Mouse (Mus musculus) neural tube, embryonic 10.5 days (tissue): Measurements from ENCODE around the gene Hat1.

Experiments
- DNase-seq: peaks from one replicate; pipeline ENCODE4 v3.0.0-alpha.2; 2017; ENCODE audit warnings: low spot score; ENCODE audit errors: extremely low spot score

The Hat1 gene

GRCm38 (mm10) chr2:71462553-71462952 lies 73.8 kb downstream of the Hat1 start:
- DNase-seq = no peak

GRCm38 (mm10) chr2:71466103-71466502 lies 77.3 kb downstream of the Hat1 start:
- no peak for DNase-seq

GRCm38 (mm10) chr2:71466861-71467450 lies 78.2 kb downstream of the Hat1 start:
- no peak for DNase-seq

- DNase-seq = no peak
Observed at GRCm38 (mm10) chr2:71471094-71471493, 82.3 kb downstream of the Hat1 start.

- no peak for DNase-seq
Observed at GRCm38 (mm10) chr2:71473830-71474229, 85.1 kb downstream of the Hat1 start.

- DNase-seq = no peak
Observed at GRCm38 (mm10) chr2:71474345-71474744, 85.6 kb downstream of the Hat1 start.

GRCm38 (mm10) chr2:71475311-71475710 lies 86.6 kb downstream of the Hat1 start:
- no peak for DNase-seq

- DNase-seq = no peak
Observed at GRCm38 (mm10) chr2:71475760-71476159, 87.0 kb downstream of the Hat1 start.

GRCm38 (mm10) chr2:71477787-71478186 lies 89.0 kb downstream of the Hat1 start:
- no peak for DNase-seq

GRCm38 (mm10) chr2:71479917-71480316 lies 91.2 kb downstream of the Hat1 start:
- DNase-seq = peak; percentile 28

GRCm38 (mm10) chr2:71481825-71482224 lies 93.1 kb downstream of the Hat1 start:
- DNase-seq = no peak

GRCm38 (mm10) chr2:71483046-71483716 lies 94.4 kb downstream of the Hat1 start:
- no peak for DNase-seq

GRCm38 (mm10) chr2:71483717-71484066 lies 94.9 kb downstream of the Hat1 start:
- no peak for DNase-seq
